Mouse (Mus musculus): Measurements from ENCODE around the gene Mthfd2.

Gene Mthfd2

DNA sequence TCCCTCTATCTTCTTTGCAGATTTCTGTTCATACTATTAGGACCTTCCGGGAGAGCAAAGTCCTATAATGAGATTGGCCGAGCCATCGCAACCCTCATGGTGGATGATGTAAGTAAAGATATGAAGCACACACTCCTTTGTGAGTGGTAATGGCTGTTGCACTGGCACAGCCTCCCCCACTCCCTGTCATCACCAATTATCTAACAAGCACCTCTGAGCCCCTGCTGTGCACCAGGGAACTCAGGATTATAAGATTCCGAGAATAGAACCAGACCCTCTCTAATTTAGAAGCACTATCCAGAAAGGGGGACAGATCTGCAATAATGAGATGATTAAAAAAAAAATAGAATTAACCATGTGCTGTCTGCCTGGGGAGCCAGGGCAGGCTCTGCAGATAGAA lies 60.1 kb downstream of the Mthfd2 start:
- DNase-seq, result no peak

DNA sequence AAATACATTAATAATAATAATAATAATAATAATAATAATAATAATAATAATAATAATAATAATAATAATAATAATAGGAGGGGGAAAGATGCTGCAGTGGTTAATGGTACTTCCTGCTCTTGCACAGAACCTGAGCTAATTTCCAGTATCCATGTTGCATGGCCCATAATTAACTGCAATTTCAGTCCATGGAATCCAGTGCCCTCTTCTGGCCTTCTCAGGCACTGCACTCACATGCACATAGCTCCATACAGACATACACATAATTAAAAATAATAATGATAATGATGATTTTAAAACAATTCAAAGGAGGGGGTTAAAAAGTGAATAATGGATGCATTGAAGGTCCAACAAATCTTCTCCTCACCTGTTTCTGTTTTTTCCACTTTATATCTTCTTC lies 60.5 kb downstream of the Mthfd2 start:
- DNase-seq, result no peak

DNA sequence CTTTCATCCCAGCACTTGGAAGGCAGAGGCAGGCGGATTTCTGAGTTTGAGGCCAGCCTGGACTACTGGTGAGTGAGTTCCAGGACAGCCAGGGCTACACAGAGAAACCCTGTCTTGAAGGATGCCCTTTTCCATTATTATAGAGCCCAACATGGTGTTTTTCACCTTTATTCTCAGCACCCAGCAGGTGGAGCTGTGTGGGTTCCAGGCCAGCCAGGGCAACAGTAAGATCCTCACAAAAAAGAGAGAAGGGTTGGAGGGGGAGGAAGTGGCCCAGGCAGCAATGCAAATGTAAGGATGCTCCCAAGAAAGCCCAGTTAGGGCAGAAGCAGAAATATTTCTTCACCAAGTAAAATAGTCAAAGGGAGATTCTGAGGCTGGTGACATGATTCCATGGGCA lies 61.2 kb downstream of the Mthfd2 start:
- no peak for DNase-seq
